Mouse (Mus musculus): ENCODE measurements around the gene Synpo2. TPM values are rescaled to one million over a fixed set of nuclear protein-coding genes. Genes with fewer than 3 reads are reported as not detected.
A peak's percentile ranks its signal among the peaks of the same experiment; 100 is the strongest.

Gene Synpo2
- polyA plus RNA-seq, 1 experiment = 5.4 TPM

DNA sequence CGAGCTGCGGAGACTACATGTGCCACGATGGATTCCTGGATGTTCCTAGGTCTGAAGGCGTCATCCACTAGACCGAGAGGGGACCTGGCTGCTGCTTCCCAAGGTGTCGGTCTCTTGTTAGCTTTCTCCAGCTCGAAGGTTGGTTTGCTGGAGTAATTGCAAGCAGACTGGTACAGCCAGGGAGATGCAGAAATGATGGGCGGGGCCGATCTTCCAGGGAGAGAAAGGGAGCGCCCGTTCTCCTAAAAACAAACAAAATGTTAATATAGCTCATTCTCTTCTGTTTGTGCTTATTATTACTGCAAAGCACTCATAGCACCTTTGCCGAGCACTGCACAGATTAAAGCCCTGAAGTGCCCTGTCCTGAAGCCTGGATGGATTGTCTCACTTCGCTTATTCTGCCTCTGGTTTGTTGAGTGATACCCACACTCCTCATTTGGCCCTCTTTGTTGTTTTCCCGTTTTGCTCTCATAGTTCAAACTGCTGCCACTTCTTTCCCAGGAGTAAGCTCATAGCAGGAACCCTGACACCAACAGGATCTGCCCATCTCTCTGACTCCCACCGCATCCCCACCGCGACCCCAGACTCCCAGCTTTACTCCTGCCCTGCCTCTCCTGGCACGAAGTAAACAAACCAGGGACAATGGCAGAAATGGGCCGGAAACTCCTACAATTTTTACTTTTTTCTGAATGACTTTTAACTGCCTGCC, 155.8 kb downstream of the Synpo2 start:
- H3K4me1 ChIP-seq (ENCODE audit: control insufficient read depth, insufficient read depth, low read length) = peaks cover 2% of the 10 kb centered on the region; the same call in 1 of the 2 replicates
- H3K4me3 ChIP-seq (ENCODE audit: insufficient read depth, low read depth, low read length) = no peak overlapping the region
- 72% methylated on average over 19 of the region's 19 CpGs for WGBS
- no peaks in the 10 kb centered on the region for H3K36me3 ChIP-seq (ENCODE audit: control insufficient read depth, insufficient read depth, low read length)
- no peaks in the 10 kb centered on the region for H3K27me3 ChIP-seq (replicated peaks; ENCODE audit: control insufficient read depth, insufficient read depth, low read length)
- H3K27ac ChIP-seq (ENCODE audit: insufficient read depth, low read depth, low read length) = peak overlapping the region; percentile 9; the same call in 1 of the 2 replicates
- TF ChIP-seq CTCF (conservative IDR thresholded peaks at IDR 0.05; ENCODE audit: insufficient read depth, insufficient read length, low read depth, low read length) (no peak), POLR2A (IDR thresholded peaks at IDR 0.05; ENCODE audit: low read depth, low read length) (no peak)
- no peak for DNase-seq

DNA sequence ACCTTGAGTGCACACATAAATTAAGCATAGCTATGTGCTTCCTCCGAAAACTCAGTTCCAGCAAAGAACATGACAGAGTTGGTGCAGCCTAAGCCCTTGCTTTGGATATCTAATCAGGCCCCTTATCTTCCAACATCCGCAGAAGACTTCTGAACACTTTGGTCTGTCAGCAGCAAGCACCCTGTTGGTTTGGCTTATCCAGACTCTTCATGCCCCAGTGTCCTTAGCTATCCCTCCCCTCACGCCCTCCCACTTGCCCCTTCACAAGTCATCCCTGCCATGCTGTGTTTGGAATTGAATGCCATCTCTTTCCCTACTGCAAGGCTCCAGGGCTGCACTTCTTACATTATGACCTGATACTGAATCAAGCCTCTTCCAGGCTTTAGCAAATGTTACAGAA, 160.2 kb downstream of the Synpo2 start:
- no peak for TF ChIP-seq POLR2A (IDR thresholded peaks at IDR 0.05; ENCODE audit: low read depth, low read length)
- TF ChIP-seq CTCF (conservative IDR thresholded peaks at IDR 0.05; ENCODE audit: insufficient read depth, insufficient read length, low read depth, low read length) = no peak
- Histone ChIP-seq H3K4me3 (ENCODE audit: insufficient read depth, low read depth, low read length) (no peak overlapping the region), H3K27ac (ENCODE audit: insufficient read depth, low read depth, low read length) (no peak overlapping the region), H3K4me1 (ENCODE audit: control insufficient read depth, insufficient read depth, low read length) (peaks cover 7% of the 10 kb centered on the region; the same call in 1 of the 2 replicates), H3K36me3 (ENCODE audit: control insufficient read depth, insufficient read depth, low read length) (no peaks in the 10 kb centered on the region), H3K27me3 (replicated peaks; ENCODE audit: control insufficient read depth, insufficient read depth, low read length) (no peaks in the 10 kb centered on the region)
- no peak for DNase-seq
- 85% methylated on average over 3 of the region's 3 CpGs for WGBS

- no peak overlapping the region for H3K4me3 ChIP-seq (ENCODE audit: insufficient read depth, low read depth, low read length)
- no peaks in the 10 kb centered on the region for H3K27me3 ChIP-seq (replicated peaks; ENCODE audit: control insufficient read depth, insufficient read depth, low read length)
- no peak overlapping the region for H3K27ac ChIP-seq (ENCODE audit: insufficient read depth, low read depth, low read length)
- peaks cover 6% of the 10 kb centered on the region; the same call in 1 of the 2 replicates for H3K4me1 ChIP-seq (ENCODE audit: control insufficient read depth, insufficient read depth, low read length)
- no peaks in the 10 kb centered on the region for H3K36me3 ChIP-seq (ENCODE audit: control insufficient read depth, insufficient read depth, low read length)
- TF ChIP-seq POLR2A (IDR thresholded peaks at IDR 0.05; ENCODE audit: low read depth, low read length) (no peak), CTCF (conservative IDR thresholded peaks at IDR 0.05; ENCODE audit: insufficient read depth, insufficient read length, low read depth, low read length) (no peak)
- DNase-seq = no peak
These were observed 160.9 kb downstream of the Synpo2 start for GRCm38 (mm10) chr3:123075034-123075433.

- DNase-seq = peak; percentile 64
These were observed 162.6 kb downstream of the Synpo2 start for GRCm38 (mm10) chr3:123073351-123073750.

DNA sequence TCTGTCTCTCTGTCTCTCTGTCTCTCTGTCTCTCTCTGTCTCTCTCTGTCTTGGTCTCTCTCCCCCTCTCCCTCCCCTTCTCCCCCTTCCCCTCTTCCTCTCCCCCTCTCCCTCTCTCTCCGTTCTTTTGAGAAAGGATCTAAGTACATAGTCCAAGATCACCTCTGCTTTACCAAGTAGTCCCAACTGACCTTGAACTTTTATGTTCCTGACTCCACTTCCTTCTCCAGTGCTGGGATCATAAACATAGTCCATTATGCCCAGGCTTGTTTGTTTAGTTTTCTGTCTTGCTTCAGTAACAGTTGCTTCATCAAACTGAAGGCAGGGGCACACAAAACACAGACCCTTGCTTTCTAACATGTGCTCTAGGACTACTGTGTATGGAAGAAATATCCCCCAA, 163.5 kb downstream of the Synpo2 start:
- no peaks in the 10 kb centered on the region for H3K36me3 ChIP-seq (ENCODE audit: control insufficient read depth, insufficient read depth, low read length)
- H3K4me1 ChIP-seq (ENCODE audit: control insufficient read depth, insufficient read depth, low read length) = peaks cover 6% of the 10 kb centered on the region; the same call in 1 of the 2 replicates
- H3K4me3 ChIP-seq (ENCODE audit: insufficient read depth, low read depth, low read length) = no peak overlapping the region
- no peak for DNase-seq
- whole genome bisulfite sequencing = no CpG with 5 or more reads among the region's 1 CpGs
- no peaks in the 10 kb centered on the region for H3K27me3 ChIP-seq (replicated peaks; ENCODE audit: control insufficient read depth, insufficient read depth, low read length)
- H3K27ac ChIP-seq (ENCODE audit: insufficient read depth, low read depth, low read length) = peak overlapping the region; percentile 41
- TF ChIP-seq POLR2A (IDR thresholded peaks at IDR 0.05; ENCODE audit: low read depth, low read length) (no peak), CTCF (conservative IDR thresholded peaks at IDR 0.05; ENCODE audit: insufficient read depth, insufficient read length, low read depth, low read length) (no peak)

More at GRCm38 (mm10) chr3:123073351-123073750, 162.6 kb downstream of the Synpo2 start:
- Histone ChIP-seq H3K4me3 (ENCODE audit: insufficient read depth, low read depth, low read length) (no peak overlapping the region), H3K27ac (ENCODE audit: insufficient read depth, low read depth, low read length) (0 out of 2 replicates have a peak overlapping the region, but pooled peaks have one; percentile 22), H3K27me3 (replicated peaks; ENCODE audit: control insufficient read depth, insufficient read depth, low read length) (no peaks in the 10 kb centered on the region), H3K4me1 (ENCODE audit: control insufficient read depth, insufficient read depth, low read length) (peaks cover 6% of the 10 kb centered on the region; the same call in 1 of the 2 replicates), H3K36me3 (ENCODE audit: control insufficient read depth, insufficient read depth, low read length) (no peaks in the 10 kb centered on the region)
- TF ChIP-seq POLR2A (IDR thresholded peaks at IDR 0.05; ENCODE audit: low read depth, low read length) (no peak), CTCF (conservative IDR thresholded peaks at IDR 0.05; ENCODE audit: insufficient read depth, insufficient read length, low read depth, low read length) (no peak)

DNA sequence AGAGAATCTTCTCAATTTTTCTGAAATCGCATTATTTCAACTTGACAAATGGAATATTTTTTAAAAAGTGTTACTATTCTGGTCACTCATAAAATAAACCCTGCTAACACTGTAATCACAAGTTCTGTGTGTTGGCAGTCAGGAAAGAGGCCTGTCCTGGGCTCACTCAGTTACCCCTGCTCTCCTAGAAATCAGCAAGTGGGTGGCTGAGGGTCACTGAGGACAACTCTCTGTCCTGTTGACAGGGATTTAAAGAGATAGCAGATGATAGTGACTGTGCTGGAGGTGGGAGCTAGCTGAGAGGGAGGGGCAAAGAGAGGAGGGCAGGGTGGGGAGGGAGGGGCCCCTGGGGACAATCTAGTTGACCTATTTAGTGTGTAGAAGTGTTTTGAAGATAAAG, 165.0 kb downstream of the Synpo2 start:
- Histone ChIP-seq H3K4me3 (ENCODE audit: insufficient read depth, low read depth, low read length) (no peak overlapping the region), H3K4me1 (ENCODE audit: control insufficient read depth, insufficient read depth, low read length) (peaks cover 7% of the 10 kb centered on the region; the same call in 1 of the 2 replicates), H3K27me3 (replicated peaks; ENCODE audit: control insufficient read depth, insufficient read depth, low read length) (no peaks in the 10 kb centered on the region), H3K36me3 (ENCODE audit: control insufficient read depth, insufficient read depth, low read length) (no peaks in the 10 kb centered on the region), H3K27ac (ENCODE audit: insufficient read depth, low read depth, low read length) (no peak overlapping the region)
- no peak for TF ChIP-seq POLR2A (IDR thresholded peaks at IDR 0.05; ENCODE audit: low read depth, low read length)
- no peak for TF ChIP-seq CTCF (conservative IDR thresholded peaks at IDR 0.05; ENCODE audit: insufficient read depth, insufficient read length, low read depth, low read length)
- WGBS = 85% methylated on average over 1 of the region's 1 CpGs
- no peak for DNase-seq

GRCm38 (mm10) chr3:123066836-123067235, 169.1 kb downstream of the Synpo2 start:
- 62% methylated on average over 7 of the region's 7 CpGs for WGBS
- peaks cover 7% of the 10 kb centered on the region; the same call in 1 of the 2 replicates for H3K4me1 ChIP-seq (ENCODE audit: control insufficient read depth, insufficient read depth, low read length)

More at GRCm38 (mm10) chr3:123066836-123067235, 169.1 kb downstream of the Synpo2 start:
- DNase-seq = peak; percentile 64
- Histone ChIP-seq H3K4me3 (ENCODE audit: insufficient read depth, low read depth, low read length) (no peak overlapping the region), H3K36me3 (ENCODE audit: control insufficient read depth, insufficient read depth, low read length) (no peaks in the 10 kb centered on the region), H3K27me3 (replicated peaks; ENCODE audit: control insufficient read depth, insufficient read depth, low read length) (no peaks in the 10 kb centered on the region), H3K27ac (ENCODE audit: insufficient read depth, low read depth, low read length) (no peak overlapping the region)
- TF ChIP-seq CTCF (conservative IDR thresholded peaks at IDR 0.05; ENCODE audit: insufficient read depth, insufficient read length, low read depth, low read length) (no peak), POLR2A (IDR thresholded peaks at IDR 0.05; ENCODE audit: low read depth, low read length) (no peak)

All from kidney, adult 2 months (tissue).